Mouse (Mus musculus): Measurements from ENCODE around the gene Znrf1. TPM values are rescaled to one million over a fixed set of nuclear protein-coding genes. Genes with fewer than 3 reads are reported as not detected.

Znrf1 gene
- total RNA-seq (2023): 116 TPM

DNA sequence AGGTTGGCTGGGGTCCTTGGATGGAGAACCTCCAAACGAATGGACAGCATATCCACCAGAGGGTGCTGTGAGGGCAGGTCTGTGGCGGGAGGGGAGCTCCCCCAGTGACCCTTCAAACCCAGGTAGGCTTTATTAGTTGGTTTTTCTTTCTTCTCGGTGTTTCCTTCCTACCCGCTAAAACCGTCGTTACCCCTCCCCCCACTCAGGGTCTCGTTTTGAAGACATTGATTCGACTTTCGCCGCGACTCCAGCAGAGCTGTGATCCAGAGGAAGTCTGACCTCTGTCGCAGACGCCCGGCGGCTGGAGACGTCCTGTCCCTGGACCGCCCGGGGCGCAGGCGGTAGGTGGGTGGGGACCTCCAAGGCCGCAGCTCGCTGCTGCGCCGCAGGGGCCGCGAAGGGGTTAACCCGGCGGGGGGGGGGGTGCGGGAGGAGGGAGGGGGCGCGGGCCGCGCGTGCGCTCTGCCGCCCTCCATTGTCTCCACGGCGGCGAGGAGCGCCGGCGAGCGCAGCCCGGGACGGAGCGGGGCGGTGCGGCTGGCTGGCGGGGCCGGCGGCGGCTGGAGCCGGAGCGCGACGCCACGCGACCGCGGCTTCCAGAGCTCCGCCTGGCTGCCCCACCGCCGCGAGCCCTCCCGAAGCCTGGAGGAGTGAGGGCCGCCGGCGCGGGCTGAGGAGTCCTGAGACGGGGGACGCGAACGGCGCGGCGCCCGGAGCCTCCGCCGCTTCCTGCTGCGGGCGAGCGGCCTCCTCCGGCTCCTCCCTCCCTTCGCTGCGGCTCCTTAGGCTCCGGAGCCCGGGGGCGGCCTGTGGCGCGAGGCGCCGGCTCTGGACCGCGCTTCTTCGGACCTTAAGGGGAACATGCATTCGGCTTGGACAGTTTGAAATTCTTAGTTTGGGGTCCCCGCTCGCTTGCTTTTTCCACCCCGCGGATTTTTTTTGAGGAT lies at the start of gene Znrf1:
Znrf1 (plus strand) TSS at position 67 of the 947 bp plus-strand sequence.

DNA sequence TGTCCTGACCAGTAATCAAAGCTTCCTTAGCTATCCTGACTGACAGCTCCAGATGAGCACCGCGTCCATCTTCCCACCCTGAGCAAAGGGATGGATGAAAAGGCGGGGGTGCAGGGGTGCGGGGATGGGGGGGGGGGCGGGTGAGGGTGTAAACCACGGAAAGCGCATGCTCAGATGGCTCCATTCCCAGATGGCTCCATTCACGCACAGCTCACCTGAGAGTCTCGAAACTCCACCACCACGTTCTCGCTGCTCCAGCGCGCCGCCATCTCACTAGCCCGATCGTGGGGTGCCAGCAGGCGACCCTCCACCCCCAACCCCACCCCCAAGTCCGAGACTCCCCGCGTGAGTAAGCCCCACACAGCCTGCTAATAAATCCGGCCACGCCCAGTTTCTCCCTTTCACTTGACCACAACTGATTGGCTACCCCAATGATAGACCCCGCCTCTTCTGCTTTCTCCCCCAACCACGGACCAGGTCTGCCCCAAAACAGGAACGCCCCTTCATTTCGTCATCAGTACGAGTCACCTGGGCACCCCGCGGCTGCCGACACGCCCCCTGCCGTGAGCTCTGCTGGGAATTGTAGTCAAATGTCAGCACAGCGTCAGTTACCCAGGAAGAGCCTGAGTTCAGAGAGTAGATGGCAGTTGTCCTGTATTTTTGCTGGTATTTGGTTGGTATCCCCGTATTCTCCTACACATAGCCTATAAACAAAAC lies 14.0 kb upstream of the Znrf1 start, which contains the start of gene Wdr59:
Wdr59 (minus strand) TSS at position 380 of the 717 bp plus-strand sequence.

GRCm38 (mm10) chr8:111630105-111630521 lies 94.2 kb downstream of the Znrf1 start, which contains the start of gene Ldhd:
TSS of gene Ldhd (minus strand) at chr8:111630374.

GRCm38 (mm10) chr8:111643264-111644141 lies 107.6 kb downstream of the Znrf1 start, which contains the start of gene Zfp1:
TSS of gene Zfp1 (plus strand) at chr8:111643401.

Other genes with a start within 250 kb of the Znrf1 start
- 25.9 TPM for gene Rfwd3, start 235.9 kb upstream of the Znrf1 start, total RNA-seq (2023)
- gene Mlkl, start 197.9 kb upstream of the Znrf1 start, total RNA-seq (2023): not detected
- not detected for gene Fa2h, start 142.3 kb upstream of the Znrf1 start, total RNA-seq (2023)
- gene Wdr59, start 14.0 kb upstream of the Znrf1 start, total RNA-seq (2023): 14.4 TPM
- 0.73 TPM for gene Ldhd, start 94.3 kb downstream of the Znrf1 start, total RNA-seq (2023)
- 25.0 TPM for gene Zfp1, start 107.3 kb downstream of the Znrf1 start, total RNA-seq (2023)
- gene Ctrb1, start 154.9 kb downstream of the Znrf1 start, total RNA-seq (2023): 24.3 TPM
- not detected for gene Bcar1, start 207.7 kb downstream of the Znrf1 start, total RNA-seq (2023)

Data from CD8-positive naive resting alpha-beta T cell, adult 57 days (primary cell).